Mouse (Mus musculus) embryonic facial prominence, embryonic 14.5 days (tissue): ENCODE data around the gene Snrpd2. TPM values are rescaled to one million over a fixed set of nuclear protein-coding genes. Genes with fewer than 3 reads are reported as not detected.

Experiments used
- ATAC-seq: fragments of 200-750 bp; cut with Nextera tagmentation; 2 replicates; pipeline ENCODE4 v1.8.0; 2017; ENCODE audit warnings: low read depth, moderate number of reproducible peaks, moderate TSS enrichment
- DNase-seq: peaks from one replicate; pipeline ENCODE4 v3.0.0-alpha.2; 2015; ENCODE audit warnings: low spot score
- H3K27ac ChIP-seq: fragments of 300-500 bp; sonication (generic); replicated peaks from 2 replicates; pipeline ENCODE4 v1.5.1; 2014; ENCODE audit warnings: low read depth, mild to moderate bottlenecking, low read length, moderate library complexity
- H3K27me3 ChIP-seq: fragments of 300-500 bp; sonication (generic); replicated peaks from 2 replicates; pipeline ENCODE4 v1.6.1; 2014; ENCODE audit warnings: low read length; ENCODE audit not compliant: control insufficient read depth, insufficient read depth
- H3K36me3 ChIP-seq: fragments of 300-500 bp; sonication (generic); 2 replicates; pipeline ENCODE4 v1.6.1; 2014; ENCODE audit warnings: low read length, mixed read lengths; ENCODE audit not compliant: control insufficient read depth, insufficient read depth
- H3K4me1 ChIP-seq: fragments of 300-500 bp; sonication (generic); 2 replicates; pipeline ENCODE4 v1.6.1; 2014; ENCODE audit warnings: antibody characterized with exemption, low read length; ENCODE audit not compliant: control insufficient read depth, insufficient read depth
- H3K4me2 ChIP-seq: fragments of 300-500 bp; sonication (generic); 2 replicates; pipeline ENCODE4 v1.6.1; 2014; ENCODE audit warnings: low read depth, mild to moderate bottlenecking, low read length, moderate library complexity, mixed read lengths
- H3K4me3 ChIP-seq: fragments of 300-500 bp; sonication (generic); 2 replicates; pipeline ENCODE4 v1.5.1; 2014; ENCODE audit warnings: low read depth, mild to moderate bottlenecking, low read length
- H3K9ac ChIP-seq: fragments of 300-500 bp; sonication (generic); 2 replicates; pipeline ENCODE4 v1.6.1; 2014; ENCODE audit warnings: low read depth, mild to moderate bottlenecking, low read length, moderate library complexity, mixed read lengths
- H3K9me3 ChIP-seq: fragments of 300-500 bp; sonication (generic); 2 replicates; pipeline ENCODE4 v1.6.1; 2016; ENCODE audit warnings: low read length; ENCODE audit not compliant: control insufficient read depth
- WGBS: fragments of 180-500 bp; shearing (Covaris S2); extraction: QIAGEN DNeasy Blood & Tissue Kit; methylation state at CpG from one replicate; pipeline ENCODE4 v1.1.7; 2014; 5-methylcytosine and 5-hydroxymethylcytosine counted together
- polyA plus RNA-seq: library from polyadenylated mRNA; unstranded; fragments of >200 nt; fragmentation: Nextera tagmentation; extraction: Ambion mirVana; gene quantifications from 2 replicates; pipeline ENCODE4 v1.2.1, GENCODE M21; 2014

Snrpd2 gene
- polyA plus RNA-seq, 1 experiment from 2014 or later, result 130 TPM

GRCm38 (mm10) chr7:19164978-19165377 lies 15.5 kb downstream of the Snrpd2 start:
- no peak overlapping the region for H3K4me3 ChIP-seq
- no peak overlapping the region for H3K27ac ChIP-seq
- peak; percentile 36 for DNase-seq
- H3K27me3 ChIP-seq, result peaks cover 17% of the 10 kb centered on the region
- no peaks in the 10 kb centered on the region for H3K36me3 ChIP-seq
- WGBS, result under 1% methylated on average over 13 of the region's 13 CpGs
- peak; percentile 11; the same call in 1 of the 2 replicates for ATAC-seq
- H3K4me2 ChIP-seq, result peak overlapping the region; percentile 38
- H3K9me3 ChIP-seq, result no peaks in the 10 kb centered on the region
- 0 out of 2 replicates have a peak overlapping the region, but pooled peaks have one; percentile 6 for H3K9ac ChIP-seq
- peaks cover 17% of the 10 kb centered on the region for H3K4me1 ChIP-seq

GRCm38 (mm10) chr7:19165656-19166423 lies 16.3 kb downstream of the Snrpd2 start, which contains the start of gene Gipr:
Gene Gipr (minus strand): TSS chr7:19166127.
- H3K27me3 ChIP-seq, result peaks cover 17% of the 10 kb centered on the region
- H3K4me3 ChIP-seq, result no peak within 1 kb of the TSS
- H3K4me1 ChIP-seq, result peaks cover 11% of the 10 kb centered on the region; the same call in 1 of the 2 replicates
- DNase-seq, result no peak
- 13% methylated on average over 13 of the region's 14 CpGs for WGBS
- no peak within 1 kb of the TSS for H3K27ac ChIP-seq
- H3K36me3 ChIP-seq, result no peaks in the 10 kb centered on the region
- H3K9me3 ChIP-seq, result no peaks in the 10 kb centered on the region
- H3K9ac ChIP-seq, result 0 out of 2 replicates have a peak within 1 kb of the TSS, but pooled peaks have one; percentile 6
- ATAC-seq, result no peak
- H3K4me2 ChIP-seq, result peak within 1 kb of the TSS; percentile 38

GRCm38 (mm10) chr7:19166990-19167389 lies 17.5 kb downstream of the Snrpd2 start:
- 82% methylated on average over 3 of the region's 3 CpGs for WGBS
- H3K4me1 ChIP-seq, result peaks cover 15% of the 10 kb centered on the region; the same call in 1 of the 2 replicates

GRCm38 (mm10) chr7:19169506-19169905 lies 20.0 kb downstream of the Snrpd2 start:
- no peak for DNase-seq
- Histone ChIP-seq H3K4me3 (no peak overlapping the region), H3K27me3 (peaks cover 12% of the 10 kb centered on the region), H3K4me1 (peaks cover 15% of the 10 kb centered on the region), H3K9ac (no peak overlapping the region), H3K4me2 (no peak overlapping the region), H3K36me3 (no peaks in the 10 kb centered on the region), H3K9me3 (no peaks in the 10 kb centered on the region), H3K27ac (no peak overlapping the region)
- ATAC-seq, result no peak
- whole genome bisulfite sequencing, result 60% methylated on average over 10 of the region's 10 CpGs

More at GRCm38 (mm10) chr7:19166990-19167389, 17.5 kb downstream of the Snrpd2 start:
- H3K9me3 ChIP-seq, result no peaks in the 10 kb centered on the region
- H3K4me3 ChIP-seq, result no peak overlapping the region
- no peak overlapping the region for H3K9ac ChIP-seq
- no peak for ATAC-seq
- no peak overlapping the region for H3K4me2 ChIP-seq
- DNase-seq, result no peak
- H3K27me3 ChIP-seq, result peaks cover 17% of the 10 kb centered on the region
- no peaks in the 10 kb centered on the region for H3K36me3 ChIP-seq
- H3K27ac ChIP-seq, result no peak overlapping the region

- Histone ChIP-seq H3K4me3 (no peak overlapping the region), H3K4me2 (no peak overlapping the region), H3K27ac (no peak overlapping the region), H3K27me3 (peaks cover 6% of the 10 kb centered on the region), H3K9me3 (no peaks in the 10 kb centered on the region), H3K36me3 (no peaks in the 10 kb centered on the region), H3K4me1 (peaks cover 11% of the 10 kb centered on the region), H3K9ac (no peak overlapping the region)
- 50% methylated on average over 8 of the region's 8 CpGs for WGBS
- DNase-seq (peak; percentile 76), ATAC-seq (0 out of 2 replicates have a peak, but pooled peaks have one; percentile 28)
Measured at GRCm38 (mm10) chr7:19170142-19170541, 20.6 kb downstream of the Snrpd2 start.

GRCm38 (mm10) chr7:19171831-19172230 lies 22.3 kb downstream of the Snrpd2 start:
- Histone ChIP-seq H3K9ac (no peak overlapping the region; the same call in 1 of the 2 replicates), H3K4me3 (no peak overlapping the region), H3K27ac (peak overlapping the region; percentile 28), H3K4me2 (no peak overlapping the region; the same call in 1 of the 2 replicates), H3K9me3 (no peaks in the 10 kb centered on the region), H3K36me3 (no peaks in the 10 kb centered on the region), H3K27me3 (peaks cover 21% of the 10 kb centered on the region), H3K4me1 (peaks cover 10% of the 10 kb centered on the region; the same call in 1 of the 2 replicates)
- 44% methylated on average over 8 of the region's 8 CpGs for WGBS
- ATAC-seq, result no peak
- no peak for DNase-seq

GRCm38 (mm10) chr7:19172874-19173273 lies 23.4 kb downstream of the Snrpd2 start:
- peak overlapping the region; percentile 54 for H3K9ac ChIP-seq

GRCm38 (mm10) chr7:19175708-19176515 lies 26.4 kb downstream of the Snrpd2 start, which contains the start of gene Eml2:
Gene Eml2 (plus strand): TSS chr7:19176421.
- 2% methylated on average over 25 of the region's 30 CpGs for WGBS
- Histone ChIP-seq H3K9me3 (no peaks in the 10 kb centered on the region), H3K4me1 (peaks cover 10% of the 10 kb centered on the region; the same call in 1 of the 2 replicates), H3K27me3 (peaks cover 59% of the 10 kb centered on the region), H3K4me2 (peak within 1 kb of the TSS; percentile 39), H3K4me3 (peak within 1 kb of the TSS; percentile 30), H3K27ac (no peak within 1 kb of the TSS), H3K9ac (peak within 1 kb of the TSS; percentile 26; the same call in 1 of the 2 replicates), H3K36me3 (no peaks in the 10 kb centered on the region)
- ATAC-seq (peak; percentile 80; the same call in 1 of the 2 replicates), DNase-seq (peak; percentile 64)

More at GRCm38 (mm10) chr7:19172874-19173273, 23.4 kb downstream of the Snrpd2 start:
- DNase-seq (peak; percentile 92), ATAC-seq (peak; percentile 60)
- Histone ChIP-seq H3K4me3 (peak overlapping the region; percentile 34), H3K36me3 (no peaks in the 10 kb centered on the region), H3K27ac (0 out of 2 replicates have a peak overlapping the region, but pooled peaks have one; percentile 24), H3K27me3 (peaks cover 31% of the 10 kb centered on the region), H3K4me2 (peak overlapping the region; percentile 62), H3K4me1 (peaks cover 10% of the 10 kb centered on the region; the same call in 1 of the 2 replicates), H3K9me3 (no peaks in the 10 kb centered on the region)
- WGBS, result 3% methylated on average over 16 of the region's 17 CpGs
